Mouse (Mus musculus): Measurements from ENCODE around the gene Gsn.

The Gsn gene

DNA sequence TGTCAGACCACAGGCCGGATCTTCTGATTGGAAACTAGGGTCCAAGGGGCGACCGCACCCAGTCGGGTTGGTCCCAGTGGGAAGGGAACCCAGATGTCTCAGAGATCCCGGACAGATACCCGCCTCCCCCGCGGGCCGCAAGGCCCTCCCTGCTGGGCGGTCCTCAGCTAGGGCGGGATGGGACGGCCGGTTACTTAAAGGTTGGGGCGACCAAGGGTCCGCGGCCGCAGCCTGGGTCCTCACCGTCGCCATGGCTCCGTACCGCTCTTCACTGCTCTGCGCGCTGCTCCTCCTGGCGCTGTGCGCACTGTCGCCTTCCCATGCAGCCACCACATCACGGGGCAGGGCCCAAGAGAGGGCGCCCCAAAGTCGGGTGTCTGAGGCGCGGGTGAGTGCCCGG is 26.0 kb downstream of the Gsn start:
- no peak for DNase-seq

DNA sequence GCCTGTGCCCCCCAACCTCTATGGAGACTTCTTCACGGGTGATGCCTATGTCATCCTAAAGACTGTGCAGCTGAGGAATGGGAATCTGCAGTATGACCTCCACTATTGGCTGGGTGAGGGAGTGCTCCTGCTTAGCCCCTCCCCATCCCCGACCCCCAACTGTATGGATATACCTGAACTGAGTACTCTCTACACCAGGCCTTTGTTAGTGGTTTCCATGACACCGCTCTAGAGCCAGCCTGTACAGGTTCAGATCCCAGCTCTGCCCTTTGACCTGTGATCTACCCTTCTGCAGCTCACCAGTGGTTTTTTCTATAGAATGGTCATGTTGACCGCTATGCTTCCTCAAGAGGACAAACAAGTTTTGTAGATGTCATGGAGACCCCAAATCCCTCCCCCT is 27.8 kb downstream of the Gsn start:
- DNase-seq, result no peak

DNA sequence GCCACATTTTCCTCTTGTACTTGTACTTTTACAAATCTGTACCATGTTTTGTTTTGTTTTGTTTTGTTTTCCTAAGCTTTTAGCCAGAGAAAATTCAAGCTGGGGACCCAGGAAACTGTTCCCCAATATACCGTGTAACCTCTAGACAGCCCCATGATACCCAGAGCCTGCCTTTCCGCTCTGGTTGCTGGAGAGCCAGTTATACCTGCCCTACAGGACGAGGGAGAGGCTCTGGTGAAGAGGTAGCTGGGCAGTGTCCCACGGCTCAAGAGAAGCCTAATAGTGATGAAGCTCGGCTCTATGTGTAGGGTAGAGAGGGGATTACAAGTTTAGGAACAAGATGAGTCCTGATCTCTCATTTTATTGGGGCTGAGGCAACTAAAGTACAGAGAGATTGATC is 29.0 kb downstream of the Gsn start:
- no peak for DNase-seq

DNA sequence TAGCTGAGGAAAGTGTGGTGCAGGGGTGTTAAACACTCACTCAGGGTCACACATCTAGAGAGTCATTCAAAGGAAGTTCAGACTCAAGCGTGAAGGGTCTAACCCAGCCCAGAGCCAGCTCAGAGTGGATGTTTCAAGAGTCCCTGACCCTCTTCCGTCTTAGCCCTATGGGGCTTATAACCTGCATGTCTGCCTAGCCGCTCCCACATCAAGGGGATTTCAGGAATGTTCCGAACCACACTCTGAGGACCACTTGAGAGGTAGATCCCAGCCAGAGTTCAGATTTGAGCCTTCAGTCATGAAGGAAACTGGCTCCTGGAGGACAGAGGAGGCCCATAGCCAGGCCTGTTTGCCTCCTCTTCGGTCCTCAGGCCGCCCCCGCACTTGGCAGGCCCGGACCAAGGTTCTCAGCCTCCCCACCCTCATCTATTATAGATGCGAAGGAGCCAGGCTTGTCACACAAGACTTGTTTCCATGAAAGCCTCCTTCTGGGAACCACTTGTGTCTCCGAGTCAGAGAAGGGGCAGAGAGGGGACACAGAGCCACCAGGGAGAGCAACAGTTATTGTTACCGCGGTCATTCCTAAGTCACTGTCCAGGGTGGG is 30.9 kb downstream of the Gsn start:
- no peak for DNase-seq

DNA sequence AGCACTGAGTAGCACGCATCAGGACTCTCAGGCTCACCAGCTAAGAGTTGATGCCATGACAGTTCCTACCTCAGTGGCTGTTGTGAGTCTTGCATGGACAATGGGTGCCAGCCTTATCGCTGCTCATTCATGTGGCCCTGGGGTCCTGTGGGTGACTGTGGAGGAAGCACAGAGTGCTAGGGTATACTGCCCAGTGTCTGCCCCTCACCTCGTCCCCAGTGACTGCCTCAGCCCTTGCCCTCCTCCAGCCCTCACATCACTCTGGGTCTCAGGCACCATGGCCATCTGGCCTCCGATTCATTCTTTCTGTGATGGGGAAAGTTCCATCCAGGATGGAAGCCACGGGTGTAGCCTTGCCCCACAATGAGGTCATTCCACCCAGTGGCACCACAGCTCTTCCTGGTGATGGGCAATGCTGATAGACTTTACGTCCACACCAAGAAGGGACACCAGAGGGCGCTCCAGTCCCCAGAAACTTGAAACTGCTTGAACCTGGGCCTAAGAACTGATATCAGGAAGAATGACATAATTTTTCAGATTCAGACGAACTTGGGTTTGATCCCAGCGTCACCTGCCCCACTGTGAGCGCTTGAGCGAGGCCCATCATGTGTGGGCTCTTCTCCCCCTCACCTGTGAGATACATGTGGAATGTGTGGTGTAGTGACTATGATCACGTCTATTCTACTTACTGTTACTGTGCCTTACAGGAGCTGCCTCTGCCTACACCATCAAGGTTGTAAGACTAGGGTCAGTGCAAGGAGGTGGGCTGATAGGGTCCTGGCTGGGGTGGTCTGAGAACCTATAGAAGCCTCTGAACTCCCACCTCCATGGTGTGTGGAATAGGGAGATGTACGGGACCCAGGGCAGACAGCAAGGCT is 32.8 kb downstream of the Gsn start:
- peak; percentile 86 for DNase-seq

DNA sequence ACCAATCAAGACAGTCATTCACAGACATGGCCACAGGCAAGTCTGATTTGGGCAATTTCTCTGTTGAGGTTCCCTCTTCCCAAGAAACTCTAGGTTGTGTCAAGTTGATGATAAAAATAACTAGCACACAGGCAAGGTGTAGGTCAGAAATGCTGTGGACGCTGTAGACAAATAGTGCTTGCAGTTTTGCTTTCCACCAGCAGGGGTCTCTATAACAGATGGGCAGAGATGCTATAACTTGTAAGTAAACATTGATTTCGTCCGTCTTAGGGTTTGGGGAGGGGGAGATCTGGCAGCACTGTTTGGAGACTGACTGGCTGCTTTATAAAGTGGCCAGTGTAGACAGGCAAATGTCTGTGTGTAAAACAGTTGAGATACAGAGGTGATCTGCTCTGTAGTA is 35.7 kb downstream of the Gsn start:
- peak; percentile 63 for DNase-seq

DNA sequence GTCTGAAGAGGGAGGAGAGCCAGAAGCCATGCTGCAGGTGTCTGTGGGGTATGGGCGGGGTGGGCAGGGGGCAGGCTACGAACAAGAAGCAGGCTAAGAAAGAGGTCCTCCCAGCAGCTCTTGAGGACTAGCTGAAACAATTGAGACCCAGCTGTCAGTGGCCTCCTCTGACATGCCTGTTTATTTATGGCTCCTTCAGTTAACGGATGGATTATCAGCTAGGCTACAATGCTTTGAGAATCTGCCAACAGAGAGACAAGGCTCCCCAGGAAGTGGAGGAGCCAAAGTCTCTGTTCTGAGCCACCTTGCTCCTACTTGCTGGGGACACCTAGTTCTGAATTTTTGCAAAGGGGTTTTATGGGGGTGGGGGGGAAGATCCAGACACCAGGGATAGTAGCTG is 36.5 kb downstream of the Gsn start:
- no peak for DNase-seq

DNA sequence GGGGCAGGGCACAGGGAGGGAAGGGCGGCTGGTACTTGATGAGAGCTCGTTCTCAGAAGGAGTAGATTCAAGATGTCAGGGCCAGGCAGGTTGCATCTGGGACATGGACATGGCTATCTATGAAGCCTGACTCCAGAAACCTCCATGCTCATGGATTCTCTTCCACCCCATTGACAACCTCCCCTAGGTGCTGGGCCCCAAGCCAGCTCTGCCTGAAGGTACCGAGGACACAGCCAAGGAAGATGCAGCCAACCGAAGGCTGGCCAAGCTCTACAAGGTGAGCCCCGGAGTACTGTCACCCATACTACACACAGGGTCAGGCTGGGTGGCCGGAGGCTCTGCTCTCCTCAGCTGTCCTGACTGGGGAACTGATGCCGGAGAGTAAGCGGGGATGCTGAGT is 37.1 kb downstream of the Gsn start:
- DNase-seq, result no peak

DNA sequence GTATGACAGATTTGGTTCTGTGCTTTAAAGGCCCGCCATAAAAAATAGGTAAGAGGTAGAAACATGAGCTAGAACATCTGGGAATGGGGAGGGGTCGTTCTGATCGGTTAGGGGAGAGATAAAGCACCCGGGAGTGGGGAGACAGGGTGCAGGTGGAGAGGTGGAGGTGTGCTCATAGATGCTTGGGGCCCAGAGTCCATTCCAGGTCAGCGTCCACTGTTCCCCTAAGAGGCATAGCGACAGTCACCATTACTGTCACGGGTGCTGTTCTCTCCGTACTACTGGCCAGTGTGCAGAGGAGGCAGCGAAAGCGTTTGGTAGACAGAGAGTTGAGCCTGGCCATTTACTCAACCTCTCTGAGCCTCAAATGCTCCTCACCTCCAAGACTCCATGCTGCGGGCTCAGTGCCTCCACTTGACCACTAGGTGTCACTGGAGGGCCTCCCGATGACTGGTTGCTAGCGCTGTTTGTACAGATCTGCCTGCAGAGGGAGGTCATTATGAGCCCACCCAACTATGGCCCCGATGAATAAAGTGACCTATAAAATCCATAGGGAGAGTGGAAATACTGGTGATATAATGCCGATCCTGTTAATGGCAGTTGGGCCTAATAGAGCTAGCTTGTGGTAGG is 41.6 kb downstream of the Gsn start:
- peak; percentile 86 for DNase-seq

DNA sequence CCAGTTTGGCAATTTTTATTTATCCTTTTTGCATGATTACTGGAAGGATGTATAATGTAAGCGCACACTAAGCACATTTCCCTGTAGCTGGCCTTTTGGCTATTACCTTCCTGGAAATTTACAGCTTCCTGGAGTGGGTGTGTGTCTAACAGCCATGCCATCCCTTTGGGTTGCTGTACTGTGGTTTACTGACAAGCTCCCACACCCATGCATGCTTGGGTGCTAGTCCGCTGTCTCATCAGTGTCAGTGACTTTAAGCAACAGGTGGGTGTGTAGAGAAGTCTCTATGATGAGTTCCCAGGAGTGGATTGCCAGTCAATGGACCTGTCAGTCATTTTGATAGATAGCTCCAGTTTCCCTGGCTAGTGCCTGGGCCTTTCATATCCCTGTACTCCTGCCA is 43.3 kb downstream of the Gsn start:
- no peak for DNase-seq

DNA sequence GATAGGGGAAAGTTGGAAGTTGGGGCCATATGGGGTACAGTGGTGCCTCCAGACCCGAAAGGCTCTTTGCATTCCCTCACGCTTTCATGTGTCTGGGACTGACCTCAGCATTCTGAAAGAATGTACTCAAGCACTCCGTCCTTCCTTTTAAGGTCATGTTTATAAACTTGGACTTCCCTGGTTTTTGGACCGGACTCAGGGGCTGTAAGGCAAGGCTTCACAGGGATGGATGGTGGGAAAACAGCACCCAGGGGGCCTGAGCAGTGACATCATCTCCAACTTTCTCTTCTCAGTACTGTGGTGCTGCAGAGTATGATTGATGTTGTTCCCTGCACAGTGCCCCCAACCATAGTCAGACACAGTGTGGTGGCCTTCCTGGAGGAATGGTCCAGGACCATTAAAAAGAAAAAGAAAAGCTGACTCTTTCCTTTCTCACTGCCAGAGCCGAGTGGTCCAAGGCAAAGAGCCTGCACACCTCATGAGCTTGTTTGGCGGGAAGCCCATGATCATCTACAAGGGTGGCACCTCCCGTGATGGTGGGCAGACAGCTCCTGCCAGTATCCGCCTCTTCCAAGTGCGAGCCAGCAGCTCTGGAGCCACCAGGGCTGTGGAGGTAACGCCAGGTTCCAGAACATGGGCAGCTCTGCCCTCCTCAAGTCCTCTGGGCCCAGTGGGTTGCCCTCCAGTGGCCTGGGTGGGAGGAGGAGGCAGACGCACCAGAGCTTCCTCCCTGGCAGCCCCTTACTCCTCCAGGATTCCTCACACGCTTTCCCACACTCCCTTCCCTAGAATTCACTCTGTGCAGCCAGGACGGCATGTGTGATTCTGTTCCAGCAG is 46.1 kb downstream of the Gsn start:
- DNase-seq, result no peak

DNA sequence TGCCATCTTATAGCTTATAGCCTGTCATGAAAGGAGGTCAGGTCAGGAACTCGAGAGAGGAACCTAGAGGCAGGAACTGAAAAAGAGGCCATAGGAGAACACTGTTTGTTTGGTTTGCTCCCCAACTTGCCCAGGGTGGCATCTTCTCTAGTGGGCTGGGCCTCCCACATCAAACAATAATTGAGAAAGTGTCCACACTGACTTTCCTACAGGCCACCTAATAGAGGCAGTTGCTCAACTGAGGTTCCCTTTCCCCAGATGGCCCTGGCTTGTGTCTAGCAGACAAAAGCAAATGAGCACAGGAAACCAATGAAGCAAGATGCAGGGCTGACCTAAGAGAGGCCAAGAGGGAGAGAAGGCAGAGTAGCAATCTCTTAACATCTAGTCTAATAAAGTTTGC is 52.0 kb downstream of the Gsn start:
- no peak for DNase-seq

DNA sequence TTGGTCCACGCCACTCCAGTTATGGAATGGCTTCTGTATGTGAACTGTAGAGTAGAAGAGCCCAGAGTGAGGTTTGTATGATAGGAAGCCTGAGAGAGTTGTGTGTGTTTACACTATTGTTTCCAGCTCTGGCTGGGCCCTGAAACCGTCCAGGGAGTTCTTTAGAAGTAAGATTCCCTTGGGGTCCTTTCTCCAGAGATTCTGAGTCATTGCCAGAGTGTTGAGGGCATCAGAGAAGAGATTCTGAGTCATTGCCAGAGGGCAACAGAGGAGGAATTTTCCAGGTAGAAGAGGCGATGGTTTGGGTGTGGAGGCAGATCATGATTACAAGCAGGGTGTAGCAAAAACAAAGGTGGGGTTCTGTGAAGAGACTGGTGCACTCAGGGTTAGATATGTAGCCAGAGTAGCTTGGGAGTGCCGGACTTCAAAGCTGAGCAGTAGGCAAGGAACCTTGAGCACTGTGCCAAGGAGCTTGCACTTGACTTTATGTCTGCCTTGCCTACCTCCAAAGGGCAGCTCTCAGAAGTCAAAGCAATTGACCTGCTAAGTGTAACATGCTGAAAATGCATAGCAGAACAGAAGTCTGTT is 53.8 kb downstream of the Gsn start:
- DNase-seq, result no peak

DNA sequence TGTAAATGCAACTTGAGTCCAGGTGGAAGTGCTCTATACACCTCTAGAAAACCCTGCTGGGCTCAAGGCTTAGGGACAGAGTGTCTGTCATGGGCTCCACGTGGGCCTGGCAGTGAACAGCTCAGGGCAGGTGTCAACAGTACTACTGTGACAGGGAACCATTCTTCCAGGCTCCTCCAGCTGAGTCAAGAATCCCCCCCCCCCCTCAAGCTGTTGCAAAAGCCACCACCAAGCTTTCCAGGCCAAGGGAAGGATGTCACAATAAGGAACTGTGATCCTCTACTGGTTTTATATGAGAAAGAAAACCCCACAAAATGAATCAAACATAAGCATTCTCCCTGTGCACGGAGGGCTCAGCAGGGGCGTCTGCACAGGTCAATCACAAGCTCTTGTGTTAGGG is 58.1 kb downstream of the Gsn start:
- DNase-seq, result no peak

DNA sequence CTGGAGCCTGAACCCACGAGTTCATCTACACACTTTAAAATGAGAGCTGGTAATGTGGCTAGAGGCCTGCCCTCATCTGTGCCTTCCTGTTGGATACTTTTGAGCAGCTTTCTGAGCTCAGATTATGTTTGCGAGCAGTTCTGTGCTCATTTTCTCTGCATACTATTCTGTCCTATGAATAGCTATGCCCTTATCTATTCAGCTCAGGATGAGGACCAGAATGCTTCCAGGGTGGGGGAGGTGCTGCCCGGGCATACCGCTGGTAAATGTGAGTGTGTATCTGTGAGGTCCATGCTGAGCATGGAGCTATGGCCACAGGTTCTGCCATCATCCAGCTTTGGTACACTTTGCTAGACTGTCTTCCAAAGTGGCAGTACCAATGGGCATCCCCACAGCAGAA is 61.4 kb downstream of the Gsn start:
- no peak for DNase-seq

DNA sequence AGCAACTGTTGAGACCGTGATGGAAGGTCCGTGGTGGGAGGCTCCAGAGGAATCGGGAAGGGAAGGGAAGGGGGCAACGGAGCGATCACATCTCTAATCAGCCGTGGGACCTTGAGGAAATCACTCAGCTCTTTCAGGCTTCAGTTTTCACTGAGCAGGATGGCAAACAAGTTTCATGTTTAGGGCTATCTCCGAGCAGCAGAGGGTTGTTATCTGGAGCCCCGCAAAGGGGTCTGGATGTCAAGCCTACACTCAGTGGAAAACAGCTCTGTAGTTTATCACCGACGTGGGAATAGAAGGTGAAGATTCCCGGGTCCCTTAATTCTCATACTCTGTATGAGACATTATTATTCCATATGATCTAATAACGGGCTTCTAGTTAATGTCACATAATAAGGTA is 62.2 kb downstream of the Gsn start:
- no peak for DNase-seq

DNA sequence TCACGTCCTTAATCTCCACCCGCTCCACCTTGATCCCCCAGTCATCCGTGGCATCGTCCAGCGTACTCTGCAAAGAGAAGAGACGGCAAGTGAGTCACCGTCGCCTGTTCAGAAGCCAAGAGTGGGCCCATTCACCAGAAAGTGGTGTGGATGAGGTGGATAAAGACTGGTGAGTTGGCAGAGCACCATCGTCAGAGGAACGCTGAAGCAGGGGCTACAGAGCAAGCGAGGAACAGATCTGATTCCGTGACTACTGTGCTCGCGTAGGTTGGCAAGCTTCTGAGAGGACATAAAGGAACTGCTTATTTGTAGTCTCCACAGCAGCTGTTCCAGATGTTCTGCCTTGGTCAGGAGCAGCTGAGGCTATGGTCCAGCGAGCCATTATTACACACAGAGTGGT is 64.2 kb downstream of the Gsn start:
- DNase-seq, result no peak

DNA sequence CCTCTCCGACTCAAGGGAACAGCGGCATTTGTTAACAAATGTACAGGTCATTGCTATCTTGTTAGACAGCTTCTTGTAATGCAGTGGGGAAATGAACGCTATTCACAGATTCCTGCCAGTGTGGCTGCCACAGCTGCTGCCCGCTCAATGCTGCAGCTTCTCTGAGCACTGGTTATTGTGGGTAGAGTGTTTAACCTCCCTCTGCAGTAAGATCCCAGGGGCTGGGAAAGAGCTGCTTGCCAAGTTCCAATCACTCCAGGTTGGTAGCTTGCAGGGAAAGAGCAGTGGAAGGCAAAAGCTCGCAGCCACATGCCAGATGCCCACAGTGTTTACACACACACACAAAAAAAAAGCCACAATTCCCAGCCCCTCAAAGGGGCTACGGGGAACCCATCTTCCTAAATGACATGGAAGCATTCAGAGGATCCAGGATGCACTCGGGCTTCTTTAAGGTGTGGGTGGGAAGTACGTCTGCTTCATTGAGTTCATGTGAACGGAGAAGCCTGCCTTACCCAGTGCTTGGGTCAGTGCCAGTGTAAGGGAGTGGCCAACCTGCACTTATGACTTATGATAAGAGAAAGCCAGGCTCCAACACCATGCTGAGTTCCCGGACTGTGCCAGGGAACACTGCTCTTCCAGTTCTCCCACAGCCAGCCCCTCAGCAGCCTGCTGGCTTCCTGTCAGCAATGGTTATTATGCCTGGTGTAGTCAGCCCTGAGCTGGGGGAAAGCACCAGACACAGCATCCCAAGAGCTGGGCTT is 66.4 kb downstream of the Gsn start:
- no peak for DNase-seq

DNA sequence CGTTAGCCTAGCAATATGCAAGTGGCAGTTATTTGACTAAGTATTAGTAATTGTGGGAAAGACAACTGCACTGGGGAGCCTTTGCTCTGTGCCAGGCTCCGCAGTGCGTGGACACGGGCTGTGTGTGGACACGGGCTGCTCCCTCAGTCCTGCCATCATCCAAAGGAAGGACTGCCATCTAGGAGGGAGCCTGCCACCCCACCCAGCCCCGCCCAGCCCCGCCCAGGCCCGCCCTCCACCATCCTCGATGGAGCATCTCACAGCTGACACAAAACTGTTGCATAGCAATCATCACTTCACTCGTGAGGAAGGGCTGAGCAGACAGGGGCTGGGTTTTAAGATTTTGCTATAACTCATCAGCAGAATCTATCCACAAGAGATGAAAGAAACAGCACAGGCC is 69.8 kb downstream of the Gsn start:
- no peak for DNase-seq

DNA sequence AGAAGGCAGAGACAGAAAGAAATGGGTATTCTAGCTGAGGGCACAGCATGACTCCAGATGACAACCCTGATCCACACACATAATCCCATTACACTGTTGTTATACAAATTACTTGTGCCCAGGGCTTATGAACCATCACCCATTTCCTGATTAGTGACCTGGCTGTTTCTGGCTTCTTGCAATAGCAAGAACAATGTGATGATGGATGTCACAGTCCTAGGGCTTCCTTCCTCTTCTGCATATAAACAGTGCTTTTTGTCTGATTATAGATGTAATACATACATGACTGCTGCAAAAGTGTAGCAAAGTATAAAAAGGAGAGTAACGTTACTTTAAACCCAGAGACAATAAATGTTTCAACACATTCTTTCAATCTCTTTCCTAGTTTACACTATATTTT is 70.8 kb downstream of the Gsn start:
- DNase-seq, result peak; percentile 64

DNA sequence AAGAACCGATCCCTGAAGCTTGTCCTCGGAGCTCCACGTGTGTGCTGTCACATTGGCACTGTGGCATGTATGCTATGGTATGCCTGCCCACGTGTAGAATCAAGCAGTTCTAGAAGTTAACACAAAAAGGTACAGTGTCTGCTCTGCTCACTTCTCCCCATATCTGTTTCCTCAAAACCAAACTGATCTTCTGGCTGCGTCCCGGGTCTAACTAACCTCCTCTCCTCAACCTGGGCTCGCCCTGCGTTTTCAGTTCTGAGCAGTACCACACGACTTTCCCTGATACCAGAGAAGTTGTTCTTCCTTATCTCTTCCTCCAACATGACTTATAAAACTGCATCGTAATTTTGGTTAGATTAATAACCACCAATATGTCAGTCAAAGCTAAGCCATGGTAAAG is 71.4 kb downstream of the Gsn start:
- DNase-seq, result no peak

DNA sequence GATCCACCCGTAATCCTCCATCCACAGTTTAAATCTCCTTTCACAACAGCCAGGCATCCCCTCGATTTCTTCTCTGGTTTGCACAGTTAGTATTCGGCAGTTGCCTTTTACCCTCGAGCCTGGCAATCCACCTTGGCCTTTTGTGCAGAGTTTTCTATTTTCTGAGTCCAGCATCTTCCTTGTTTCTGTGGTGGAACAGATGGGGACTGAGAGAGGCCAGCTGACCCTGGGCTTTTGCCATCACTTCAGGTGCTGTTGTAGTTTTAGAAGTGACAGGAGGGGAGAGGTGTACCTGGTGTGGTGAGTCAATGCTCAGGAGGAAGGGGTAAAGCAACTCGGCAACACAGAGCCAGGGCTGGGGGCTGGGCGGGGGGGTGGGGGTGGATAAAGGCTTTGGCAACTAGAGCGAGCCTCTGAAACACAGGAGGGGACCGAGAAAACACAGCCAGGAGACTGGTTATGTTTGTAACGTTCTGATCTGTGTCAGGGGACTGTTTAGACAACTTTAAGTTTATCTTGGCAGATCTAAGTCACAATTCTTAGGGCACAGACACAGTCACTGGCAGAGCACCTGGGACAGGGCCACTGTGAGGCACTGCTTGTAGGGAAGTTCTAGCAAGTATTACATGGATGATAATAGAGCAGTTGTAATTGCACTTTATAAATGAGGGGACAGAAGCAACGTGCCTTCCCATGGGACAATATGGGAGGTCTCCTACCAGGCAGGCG is 72.0 kb downstream of the Gsn start:
- DNase-seq, result no peak
